Mouse (Mus musculus) stomach, postnatal 0 days (tissue): ENCODE data around the gene Aqp3. TPM values are rescaled to one million over a fixed set of nuclear protein-coding genes. Genes with fewer than 3 reads are reported as not detected.
A peak's percentile ranks its signal among the peaks of the same experiment; 100 is the strongest.

Source experiments
- ATAC-seq: fragments of 200-750 bp; cut with Nextera tagmentation; 2 replicates; pipeline ENCODE4 v1.8.0; 2017; ENCODE audit not compliant: low FRiP score, low TSS enrichment
- DNase-seq: peaks from one replicate; pipeline ENCODE4 v3.0.0-alpha.2; 2016; ENCODE audit warnings: low spot score
- H3K27ac ChIP-seq: fragments of 300-500 bp; sonication (generic); replicated peaks from 2 replicates; pipeline ENCODE4 v1.5.1; 2014; ENCODE audit warnings: mild to moderate bottlenecking, control low read depth
- H3K27me3 ChIP-seq: fragments of 300-500 bp; sonication (generic); 2 replicates; pipeline ENCODE4 v1.6.1; 2014; ENCODE audit warnings: low read length; ENCODE audit not compliant: control insufficient read depth, insufficient read depth
- H3K36me3 ChIP-seq: fragments of 300-500 bp; sonication (generic); 2 replicates; pipeline ENCODE4 v1.6.1; 2014; ENCODE audit warnings: low read length, mixed read lengths; ENCODE audit not compliant: control insufficient read depth, insufficient read depth
- H3K4me1 ChIP-seq: fragments of 300-500 bp; sonication (generic); replicated peaks from 2 replicates; pipeline ENCODE4 v1.6.1; 2014; ENCODE audit warnings: antibody characterized with exemption; ENCODE audit not compliant: control insufficient read depth, insufficient read depth
- H3K4me2 ChIP-seq: fragments of 300-500 bp; sonication (generic); replicated peaks from 2 replicates; pipeline ENCODE4 v1.6.1; 2014; ENCODE audit warnings: low read depth, mild to moderate bottlenecking, control low read depth, moderate library complexity
- H3K4me3 ChIP-seq: fragments of 300-500 bp; sonication (generic); 2 replicates; pipeline ENCODE4 v1.5.1; 2014; ENCODE audit warnings: low read depth, low read length, control low read depth
- H3K9ac ChIP-seq: fragments of 300-500 bp; sonication (generic); 2 replicates; pipeline ENCODE4 v1.6.1; 2014; ENCODE audit warnings: mild to moderate bottlenecking, low read length, control low read depth, mixed read lengths
- H3K9me3 ChIP-seq: fragments of 300-500 bp; sonication (generic); 2 replicates; pipeline ENCODE4 v1.6.1; 2016; ENCODE audit warnings: low read length; ENCODE audit not compliant: control insufficient read depth
- CTCF ChIP-seq: IDR thresholded peaks from 2 replicates; pipeline ENCODE4 v1.5.1; 2016; ENCODE audit warnings: antibody characterized with exemption, low read depth, mild to moderate bottlenecking, moderate library complexity
- EP300 ChIP-seq: optimal IDR thresholded peaks from 2 replicates; pipeline ENCODE3; 2016; ENCODE audit warnings: antibody characterized with exemption
- WGBS: fragments of 180-500 bp; shearing (Covaris S2); extraction: QIAGEN DNeasy Blood & Tissue Kit; methylation state at CpG from one replicate; pipeline ENCODE4 v1.1.7; 2014; 5-methylcytosine and 5-hydroxymethylcytosine counted together
- polyA plus RNA-seq: library from polyadenylated mRNA; unstranded; fragments of >200 nt; fragmentation: Nextera tagmentation; extraction: Ambion mirVana; gene quantifications from 2 replicates; pipeline ENCODE4 v1.2.1, GENCODE M21; 2015

The Aqp3 gene
- polyA plus RNA-seq, 1 experiment from 2014 or later, result 227 TPM

GRCm38 (mm10) chr4:41135711-41136453, 37.9 kb upstream of the Aqp3 start, which contains the start of gene Ube2r2:
Gene Ube2r2, plus strand, starts transcription at chr4:41135743.
- Histone ChIP-seq H3K4me3 (peak within 1 kb of the TSS; percentile 97), H3K4me2 (peak within 1 kb of the TSS; percentile 69), H3K9me3 (no peaks in the 10 kb centered on the region), H3K9ac (peak within 1 kb of the TSS; percentile 98), H3K4me1 (no peaks in the 10 kb centered on the region), H3K27ac (peak within 1 kb of the TSS; percentile 99), H3K36me3 (no peaks in the 10 kb centered on the region), H3K27me3 (no peaks in the 10 kb centered on the region)
- TF ChIP-seq CTCF (peak; percentile 27; the same call in 1 of the 2 replicates), EP300 (no peak)
- 1% methylated on average over 51 of the region's 65 CpGs for WGBS
- DNase-seq (peak; percentile 75), ATAC-seq (peak; percentile 78)

GRCm38 (mm10) chr4:41134935-41135710, 37.1 kb upstream of the Aqp3 start:
- Histone ChIP-seq H3K36me3 (no peaks in the 10 kb centered on the region), H3K27me3 (no peaks in the 10 kb centered on the region), H3K9me3 (no peaks in the 10 kb centered on the region), H3K4me1 (no peaks in the 10 kb centered on the region), H3K27ac (peak overlapping the region; percentile 99), H3K9ac (peak overlapping the region; percentile 98), H3K4me2 (peak overlapping the region; percentile 69), H3K4me3 (peak overlapping the region; percentile 97)
- WGBS, result 0% methylated on average over 16 of the region's 70 CpGs
- ATAC-seq, result peak; percentile 93
- DNase-seq, result peak; percentile 93
- TF ChIP-seq CTCF (no peak), EP300 (no peak)

GRCm38 (mm10) chr4:41133529-41134291, 35.7 kb upstream of the Aqp3 start:
- Histone ChIP-seq H3K27ac (peak overlapping the region; percentile 99; the same call in 1 of the 2 replicates), H3K4me3 (no peak overlapping the region), H3K9ac (no peak overlapping the region), H3K9me3 (no peaks in the 10 kb centered on the region), H3K4me1 (no peaks in the 10 kb centered on the region), H3K36me3 (no peaks in the 10 kb centered on the region), H3K27me3 (no peaks in the 10 kb centered on the region), H3K4me2 (no peak overlapping the region)
- 71% methylated on average over 6 of the region's 6 CpGs for WGBS
- TF ChIP-seq CTCF, result no peak
- no peak for TF ChIP-seq EP300
- DNase-seq (no peak), ATAC-seq (no peak)

- H3K9ac ChIP-seq, result no peak overlapping the region
- 73% methylated on average over 6 of the region's 6 CpGs for WGBS
- TF ChIP-seq CTCF, result no peak
- TF ChIP-seq EP300, result no peak
- H3K36me3 ChIP-seq, result no peaks in the 10 kb centered on the region
- no peaks in the 10 kb centered on the region for H3K27me3 ChIP-seq
- no peak overlapping the region for H3K27ac ChIP-seq
- DNase-seq (no peak), ATAC-seq (no peak)
- H3K4me3 ChIP-seq, result no peak overlapping the region
- no peaks in the 10 kb centered on the region for H3K9me3 ChIP-seq
- no peaks in the 10 kb centered on the region for H3K4me1 ChIP-seq
- no peak overlapping the region for H3K4me2 ChIP-seq
Observed at GRCm38 (mm10) chr4:41132471-41132870, 34.5 kb upstream of the Aqp3 start.

GRCm38 (mm10) chr4:41129836-41130235, 31.9 kb upstream of the Aqp3 start:
- no peak for ATAC-seq
- Histone ChIP-seq H3K9me3 (no peaks in the 10 kb centered on the region), H3K9ac (no peak overlapping the region), H3K4me2 (no peak overlapping the region), H3K27me3 (no peaks in the 10 kb centered on the region), H3K4me3 (no peak overlapping the region), H3K4me1 (no peaks in the 10 kb centered on the region), H3K27ac (no peak overlapping the region), H3K36me3 (no peaks in the 10 kb centered on the region)
- no peak for TF ChIP-seq EP300
- no peak for TF ChIP-seq CTCF
- DNase-seq, result no peak
- 78% methylated on average over 3 of the region's 3 CpGs for WGBS
